Mouse (Mus musculus) adrenal gland, adult 10 weeks (tissue): ENCODE data around the gene Rpl23. TPM values are rescaled to one million over a fixed set of nuclear protein-coding genes. Genes with fewer than 3 reads are reported as not detected.

Source experiments
- polyA plus RNA-seq: library from polyadenylated mRNA; stranded (reverse); fragments of 350-450 nt; fragmentation: Illumina TruSeq; extraction: RNeasy Lipid Tissue Mini Kit (QIAGEN cat#74804); gene quantifications from one replicate; pipeline ENCODE4 v1.2.3, GENCODE M21; 2014; ENCODE audit warnings: low read depth, low replicate concordance

Rpl23 gene
- polyA plus RNA-seq = 1,551 TPM

GRCm38 (mm10) chr11:97781832-97782563 is at the start of gene Rpl23:
Gene Rpl23, minus strand, starts transcription at chr11:97782437.

GRCm38 (mm10) chr11:97798782-97799145 is 16.5 kb upstream of the Rpl23 start, which contains the start of gene Lasp1:
Gene Lasp1, plus strand, starts transcription at chr11:97799000.

GRCm38 (mm10) chr11:97775808-97776496 is 6.3 kb downstream of the Rpl23 start, which contains the start of gene 1700001P01Rik:
Gene 1700001P01Rik, minus strand, starts transcription at chr11:97775918.

GRCm38 (mm10) chr11:97766154-97766881 is 15.9 kb downstream of the Rpl23 start, which contains the start of gene Cwc25:
Gene Cwc25, minus strand, starts transcription at chr11:97766556.

GRCm38 (mm10) chr11:97744063-97744717 is 38.0 kb downstream of the Rpl23 start, which contains the start of gene Pip4k2b:
Gene Pip4k2b, minus strand, starts transcription at chr11:97744704.

Other genes starting within 250 kb of the Rpl23 start
- gene Srcin1, start 206.3 kb downstream of the Rpl23 start, polyA plus RNA-seq = 3.6 TPM
- gene Epop, start 152.7 kb downstream of the Rpl23 start, polyA plus RNA-seq = 0.23 TPM
- 7.2 TPM for gene Mllt6, start 119.0 kb downstream of the Rpl23 start, polyA plus RNA-seq
- 11.4 TPM for gene Cisd3, start 96.6 kb downstream of the Rpl23 start, polyA plus RNA-seq
- gene Pcgf2, start 81.9 kb downstream of the Rpl23 start, polyA plus RNA-seq = 3.8 TPM
- gene Psmb3, start 79.0 kb downstream of the Rpl23 start, polyA plus RNA-seq = 12.1 TPM
- gene Pip4k2b, start 37.7 kb downstream of the Rpl23 start, polyA plus RNA-seq = 17.1 TPM
- 20.1 TPM for gene Cwc25, start 15.9 kb downstream of the Rpl23 start, polyA plus RNA-seq
- gene 1700001P01Rik, start 6.5 kb downstream of the Rpl23 start, polyA plus RNA-seq = not detected
- 49.3 TPM for gene Lasp1, start 16.6 kb upstream of the Rpl23 start, polyA plus RNA-seq
- 9.6 TPM for gene B230217C12Rik, start 58.3 kb upstream of the Rpl23 start, polyA plus RNA-seq
- 4.6 TPM for gene Fbxo47, start 101.7 kb upstream of the Rpl23 start, polyA plus RNA-seq
- gene Plxdc1, start 204.0 kb upstream of the Rpl23 start, polyA plus RNA-seq = 0.35 TPM
- gene Arl5c, start 213.7 kb upstream of the Rpl23 start, polyA plus RNA-seq = not detected
- 0.29 TPM for gene Cacnb1, start 240.6 kb upstream of the Rpl23 start, polyA plus RNA-seq
- 96.6 TPM for gene Rpl19, start 244.3 kb upstream of the Rpl23 start, polyA plus RNA-seq